Mouse (Mus musculus) spleen, adult 2 months (tissue): ENCODE data around the gene Ncmap. TPM values are rescaled to one million over a fixed set of nuclear protein-coding genes. Genes with fewer than 3 reads are reported as not detected.

Experiments used
- DNase-seq, 2 experiments: peaks; one replicate each; pipeline versions ENCODE4 v3.0.0 to v3.0.0-alpha.2; 2012 to 2021; ENCODE audit warnings: low spot score in 2 of 2, low read depth in 1 of 2
- H3K27ac ChIP-seq: fragments of 200-500 bp; 2 replicates; pipeline ENCODE4 v1.5.1; 2012; ENCODE audit warnings: low read length, inconsistent platforms; ENCODE audit not compliant: insufficient read depth
- H3K27me3 ChIP-seq: fragments of 200-500 bp; 2 replicates; pipeline ENCODE4 v1.6.1; 2012; ENCODE audit warnings: mild to moderate bottlenecking, moderate library complexity, low read length, inconsistent platforms; ENCODE audit not compliant: control insufficient read depth, insufficient read depth
- H3K36me3 ChIP-seq: fragments of 200-500 bp; 2 replicates; pipeline ENCODE4 v1.6.1; 2012; ENCODE audit warnings: mild to moderate bottlenecking, low read length, inconsistent platforms; ENCODE audit not compliant: control insufficient read depth, insufficient read depth
- H3K4me1 ChIP-seq: fragments of 200-500 bp; 2 replicates; pipeline ENCODE4 v1.6.1; 2011; ENCODE audit warnings: inconsistent platforms; ENCODE audit not compliant: control insufficient read depth, insufficient read depth, insufficient read length
- H3K4me3 ChIP-seq: fragments of 200-500 bp; 2 replicates; pipeline ENCODE4 v1.5.1; 2011; ENCODE audit warnings: mild to moderate bottlenecking, inconsistent platforms; ENCODE audit not compliant: insufficient read depth, insufficient read length; ENCODE audit errors: extremely low read depth
- CTCF ChIP-seq: fragments of 200-500 bp; IDR thresholded peaks from 2 replicates; pipeline ENCODE4 v1.5.1; 2011; ENCODE audit warnings: mild to moderate bottlenecking, inconsistent platforms; ENCODE audit not compliant: insufficient read depth, insufficient read length, insufficient replicate concordance; ENCODE audit errors: extremely low read depth
- POLR2A ChIP-seq: fragments of 200-500 bp; IDR thresholded peaks from 2 replicates; pipeline ENCODE4 v1.6.1; 2011; ENCODE audit warnings: low read depth, low read length, inconsistent platforms
- whole genome bisulfite sequencing: fragments of 180-500 bp; shearing (Covaris S2); methylation state at CpG from one replicate; pipeline ENCODE4 v1.1.7; 2018; 5-methylcytosine and 5-hydroxymethylcytosine counted together
- polyA plus RNA-seq: library from polyadenylated mRNA; depleted of rRNA; stranded (reverse); fragments of >200 nt; gene quantifications from 2 replicates; pipeline ENCODE4 v1.2.3, GENCODE M21; 2012; rRNA removed

Gene Ncmap
- polyA plus RNA-seq, 1 experiment: 1.2 TPM

DNA sequence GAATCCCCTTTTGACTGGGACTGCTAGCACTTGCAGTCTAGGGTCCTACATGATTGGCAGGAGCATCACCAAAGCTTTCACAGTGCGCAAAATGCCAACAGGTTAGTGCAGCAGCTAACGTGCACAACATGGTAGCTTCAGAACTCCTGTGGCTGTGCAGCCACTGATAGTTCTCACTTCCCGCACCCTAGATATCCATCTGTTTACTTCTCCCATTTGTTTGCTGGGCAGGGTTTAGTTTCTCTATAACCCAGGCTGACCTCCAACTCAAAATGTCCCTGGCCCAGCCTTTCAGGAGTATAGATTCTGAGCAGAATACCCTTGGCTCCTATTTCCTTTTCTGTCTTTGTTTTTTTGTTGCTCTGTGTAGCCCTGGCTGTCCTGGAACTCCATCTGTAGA lies 71.6 kb downstream of the Ncmap start:
- no peak for DNase-seq
- WGBS: 91% methylated on average over 3 of the region's 3 CpGs
- Histone ChIP-seq H3K27me3 (no peaks in the 10 kb centered on the region), H3K27ac (no peak overlapping the region), H3K4me3 (no peak overlapping the region), H3K36me3 (peaks cover 65% of the 10 kb centered on the region), H3K4me1 (no peaks in the 10 kb centered on the region)
- TF ChIP-seq POLR2A (no peak), CTCF (no peak)

DNA sequence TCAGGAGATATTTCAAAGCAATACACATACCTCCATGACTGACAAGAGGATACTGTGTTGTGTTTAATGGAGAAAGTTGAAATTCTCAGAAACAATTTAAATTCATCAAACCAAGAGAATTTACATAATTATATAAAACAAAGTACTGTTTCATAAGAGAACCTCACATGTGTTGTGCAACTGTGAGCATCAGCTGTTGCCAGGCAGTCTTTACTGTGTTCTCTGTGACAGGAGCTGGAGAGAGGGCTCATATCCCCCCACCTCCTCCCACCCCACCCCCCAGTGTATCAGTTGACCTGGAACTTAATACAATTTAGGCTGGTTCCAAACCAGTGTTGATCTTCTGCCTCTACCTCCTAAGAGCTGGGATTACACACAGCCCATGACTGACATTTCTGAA lies 72.0 kb downstream of the Ncmap start:
- Histone ChIP-seq H3K4me3 (no peak overlapping the region), H3K36me3 (peaks cover 64% of the 10 kb centered on the region), H3K27ac (no peak overlapping the region), H3K4me1 (no peaks in the 10 kb centered on the region), H3K27me3 (no peaks in the 10 kb centered on the region)
- DNase-seq: no peak
- no peak for TF ChIP-seq CTCF
- no peak for TF ChIP-seq POLR2A

DNA sequence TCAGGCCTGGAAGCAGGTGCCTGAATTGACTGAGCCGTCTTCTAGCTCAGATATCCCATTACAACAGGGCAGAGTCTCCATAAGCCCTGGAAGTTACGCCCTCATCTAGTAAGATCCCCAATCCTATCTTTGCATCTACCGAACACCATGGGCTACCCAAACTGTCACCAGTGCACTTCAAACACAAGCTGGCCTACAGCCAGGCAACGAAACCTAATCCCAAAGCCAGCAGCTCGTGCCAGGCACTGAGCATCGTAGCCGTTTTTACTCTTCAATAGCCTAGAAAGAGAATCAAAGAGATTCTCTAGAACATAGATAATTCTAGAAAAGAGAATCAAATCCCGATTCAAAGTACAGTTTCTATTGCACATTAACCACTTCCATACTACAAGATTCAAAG lies 75.0 kb downstream of the Ncmap start:
- Histone ChIP-seq H3K27me3 (no peaks in the 10 kb centered on the region), H3K36me3 (peaks cover 61% of the 10 kb centered on the region), H3K4me3 (no peak overlapping the region), H3K27ac (no peak overlapping the region), H3K4me1 (no peaks in the 10 kb centered on the region)
- TF ChIP-seq CTCF (no peak), POLR2A (no peak)
- DNase-seq: no peak
- 94% methylated on average over 8 of the region's 8 CpGs for WGBS

Other genes starting within 250 kb of the Ncmap start
- gene Clic4, start 125.4 kb downstream of the Ncmap start, polyA plus RNA-seq: 34.7 and 40.8 TPM in 2 replicates
- gene Srrm1, start 44.9 kb downstream of the Ncmap start, polyA plus RNA-seq: 21.1 and 22.2 TPM in 2 replicates
- 6.3 and 7.9 TPM in 2 replicates for gene Rcan3, start 35.6 kb upstream of the Ncmap start, polyA plus RNA-seq
- gene Stpg1, start 96.6 kb upstream of the Ncmap start, polyA plus RNA-seq: 0.02 and 0.04 TPM in 2 replicates
- 23.5 and 29.0 TPM in 2 replicates for gene Nipal3, start 96.8 kb upstream of the Ncmap start, polyA plus RNA-seq
- gene Grhl3, start 175.4 kb upstream of the Ncmap start, polyA plus RNA-seq: 0.12 and 0.14 TPM in 2 replicates